Mouse (Mus musculus) testis, adult 2 months (tissue): Measurements from ENCODE around the gene Cox10.

Source experiments
- CTCF ChIP-seq: fragments of 200-500 bp; IDR thresholded peaks from 2 replicates; pipeline ENCODE4 v1.5.1; 2012; ENCODE audit warnings: low read depth, mild to moderate bottlenecking, inconsistent platforms, low read length, moderate library complexity; ENCODE audit not compliant: control insufficient read depth, insufficient read depth, insufficient replicate concordance
- POLR2A ChIP-seq: fragments of 200-500 bp; IDR thresholded peaks from 2 replicates; pipeline ENCODE4 v1.6.1; 2012; ENCODE audit warnings: low read depth, mild to moderate bottlenecking, inconsistent platforms, low read length, moderate library complexity; ENCODE audit not compliant: control insufficient read depth

DNA sequence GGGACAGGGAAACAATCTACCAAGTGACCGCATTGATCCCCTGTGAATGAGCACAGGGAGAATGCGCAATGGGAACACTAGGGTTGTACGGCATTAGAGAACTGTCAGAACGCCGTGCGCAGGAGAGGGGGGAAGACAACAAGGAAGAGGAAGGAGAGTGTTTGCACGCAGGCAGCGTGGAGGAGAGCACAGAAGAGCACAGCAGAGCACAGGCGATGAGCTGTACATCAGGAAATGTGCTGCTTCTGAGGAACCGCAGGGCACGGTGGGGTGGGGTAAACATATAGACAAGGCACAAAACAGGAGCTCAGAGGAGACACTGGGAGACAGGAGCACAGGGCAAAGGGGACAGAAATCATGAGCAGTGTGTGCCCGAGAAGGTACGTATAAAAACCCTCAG is 31.8 kb downstream of the Cox10 start:
- TF ChIP-seq CTCF: no peak
- TF ChIP-seq POLR2A: no peak
